ENCODE assay signal across 16 mouse cellular contexts in genomic region chr1:98099441-98099840, GRCm38 (mm10).
"Had no signal": no experiment of that assay in that cellular context is flagged by ENCODE, and none has a peak within 500 bp of the region (broad histone marks: within the 10 kb centered on the region; RNA-seq: fewer than 3 reads in every experiment).

No protein-coding gene starts in this region.

- H3K9ac ChIP-seq: limb, embryonic 12.5 days; limb, embryonic 15.5 days; liver, embryonic 14.5 days; liver, postnatal 0 days; lung, embryonic 14.5 days had no signal

- H3K27me3 ChIP-seq: limb, embryonic 12.5 days; limb, embryonic 15.5 days had no signal

- H3K4me3 ChIP-seq: limb, embryonic 12.5 days; limb, embryonic 15.5 days had no signal

- H3K4me2 ChIP-seq: limb, embryonic 12.5 days; limb, embryonic 15.5 days; liver, embryonic 11.5 days; lung, embryonic 14.5 days had no signal

- ATAC-seq: liver, postnatal 0 days; lung, postnatal 0 days had no signal

- DNase-seq: kidney, adult 18-20 months; kidney, adult 9 months; kidney, postnatal 14 days; kidney, postnatal 4 days; left cerebral cortex, postnatal 4 days; liver, postnatal 0 days; lung, embryonic 14.5 days; thymus, adult 18-20 months; thymus, postnatal 14 days; thymus, postnatal 4 days had no signal

- H3K9me3 ChIP-seq: limb, embryonic 12.5 days; limb, embryonic 15.5 days had no signal

- H3K27ac ChIP-seq: limb, embryonic 12.5 days; limb, embryonic 15.5 days; liver, embryonic 14.5 days; macrophage had no signal

- H3K36me3 ChIP-seq: limb, embryonic 12.5 days; limb, embryonic 15.5 days had no signal
